Mouse (Mus musculus): ENCODE results near the gene Magi1. TPM values are rescaled to one million over a fixed set of nuclear protein-coding genes. Genes with fewer than 3 reads are reported as not detected.

Magi1 gene
- total and polyA plus RNA-seq, 2 experiments from 2014 or later, result 23.0 to 36.9 TPM

- no peaks in the 10 kb centered on the region for H3K4me1 ChIP-seq (ENCODE audit: insufficient read depth, low read length)
- no peak overlapping the region for H3K4me2 ChIP-seq (ENCODE audit: low read depth, low read length)
- DNase-seq (ENCODE audit: low spot score) (no peak), ATAC-seq (no peak)
- no peak overlapping the region for H3K27ac ChIP-seq
- no peak for TF ChIP-seq CTCF (IDR thresholded peaks at IDR 0.05; ENCODE audit: low read depth)
- no peak overlapping the region for H3K9ac ChIP-seq (replicated peaks; ENCODE audit: low read length)
- WGBS, result 64% methylated on average over 8 of the region's 8 CpGs
- no peak overlapping the region for H3K4me3 ChIP-seq (ENCODE audit: low read length)
- H3K27me3 ChIP-seq (ENCODE audit: insufficient read depth, low read length), result no peaks in the 10 kb centered on the region
- no peaks in the 10 kb centered on the region for H3K9me3 ChIP-seq (ENCODE audit: low read length)
- H3K36me3 ChIP-seq (ENCODE audit: insufficient read depth, low read length), result no peaks in the 10 kb centered on the region
Observed at GRCm38 (mm10) chr6:94061424-94061980, 222.2 kb downstream of the Magi1 start.

- no peak for DNase-seq (ENCODE audit: low spot score)
- TF ChIP-seq CTCF (IDR thresholded peaks at IDR 0.05; ENCODE audit: low read depth), result no peak
- no peak overlapping the region for H3K9ac ChIP-seq (replicated peaks; ENCODE audit: low read length)
- no peaks in the 10 kb centered on the region for H3K4me1 ChIP-seq (ENCODE audit: insufficient read depth, low read length)
- no peaks in the 10 kb centered on the region for H3K9me3 ChIP-seq (ENCODE audit: low read length)
- no peak overlapping the region for H3K4me2 ChIP-seq (ENCODE audit: low read depth, low read length)
- H3K27me3 ChIP-seq (ENCODE audit: insufficient read depth, low read length), result no peaks in the 10 kb centered on the region
- H3K4me3 ChIP-seq (ENCODE audit: low read length), result no peak overlapping the region
- no peak overlapping the region for H3K27ac ChIP-seq
- ATAC-seq, result no peak
- WGBS, result 95% methylated on average over 7 of the region's 7 CpGs
- no peaks in the 10 kb centered on the region for H3K36me3 ChIP-seq (ENCODE audit: insufficient read depth, low read length)
Observed at GRCm38 (mm10) chr6:94060621-94061213, 223.0 kb downstream of the Magi1 start.

GRCm38 (mm10) chr6:94059090-94059489, 224.6 kb downstream of the Magi1 start:
- H3K4me1 ChIP-seq (ENCODE audit: insufficient read depth, low read length), result no peaks in the 10 kb centered on the region
- H3K27ac ChIP-seq, result no peak overlapping the region
- no peak overlapping the region for H3K9ac ChIP-seq (replicated peaks; ENCODE audit: low read length)
- no peak for TF ChIP-seq CTCF (IDR thresholded peaks at IDR 0.05; ENCODE audit: low read depth)
- H3K4me3 ChIP-seq (ENCODE audit: low read length), result no peak overlapping the region
- ATAC-seq, result no peak
- WGBS, result 81% methylated on average over 2 of the region's 2 CpGs
- no peaks in the 10 kb centered on the region for H3K36me3 ChIP-seq (ENCODE audit: insufficient read depth, low read length)
- H3K9me3 ChIP-seq (ENCODE audit: low read length), result no peaks in the 10 kb centered on the region
- no peak for DNase-seq (ENCODE audit: low spot score)
- H3K4me2 ChIP-seq (ENCODE audit: low read depth, low read length), result no peak overlapping the region
- H3K27me3 ChIP-seq (ENCODE audit: insufficient read depth, low read length), result no peaks in the 10 kb centered on the region

- Histone ChIP-seq H3K36me3 (ENCODE audit: insufficient read depth, low read length) (no peaks in the 10 kb centered on the region), H3K4me3 (ENCODE audit: low read length) (no peak overlapping the region), H3K27ac (no peak overlapping the region), H3K4me1 (ENCODE audit: insufficient read depth, low read length) (no peaks in the 10 kb centered on the region), H3K27me3 (ENCODE audit: insufficient read depth, low read length) (no peaks in the 10 kb centered on the region), H3K9me3 (ENCODE audit: low read length) (no peaks in the 10 kb centered on the region), H3K9ac (replicated peaks; ENCODE audit: low read length) (no peak overlapping the region), H3K4me2 (ENCODE audit: low read depth, low read length) (no peak overlapping the region)
- 23% methylated on average over 1 of the region's 1 CpGs for WGBS
- DNase-seq (ENCODE audit: low spot score) (peak; percentile 76), ATAC-seq (no peak)
- TF ChIP-seq CTCF (IDR thresholded peaks at IDR 0.05; ENCODE audit: low read depth), result peak; percentile 73
Observed at GRCm38 (mm10) chr6:94053920-94054319, 229.8 kb downstream of the Magi1 start.

- H3K27ac ChIP-seq, result no peak overlapping the region
- H3K4me3 ChIP-seq (ENCODE audit: low read length), result no peak overlapping the region
- DNase-seq (ENCODE audit: low spot score) (no peak), ATAC-seq (no peak)
- no peaks in the 10 kb centered on the region for H3K27me3 ChIP-seq (ENCODE audit: insufficient read depth, low read length)
- H3K9me3 ChIP-seq (ENCODE audit: low read length), result no peaks in the 10 kb centered on the region
- no peak overlapping the region for H3K4me2 ChIP-seq (ENCODE audit: low read depth, low read length)
- 94% methylated on average over 4 of the region's 4 CpGs for WGBS
- H3K9ac ChIP-seq (replicated peaks; ENCODE audit: low read length), result no peak overlapping the region
- no peaks in the 10 kb centered on the region for H3K4me1 ChIP-seq (ENCODE audit: insufficient read depth, low read length)
- no peaks in the 10 kb centered on the region for H3K36me3 ChIP-seq (ENCODE audit: insufficient read depth, low read length)
- no peak for TF ChIP-seq CTCF (IDR thresholded peaks at IDR 0.05; ENCODE audit: low read depth)
Observed at GRCm38 (mm10) chr6:94045180-94045579, 238.5 kb downstream of the Magi1 start.

GRCm38 (mm10) chr6:94043461-94043860, 240.3 kb downstream of the Magi1 start:
- no peak for TF ChIP-seq CTCF (IDR thresholded peaks at IDR 0.05; ENCODE audit: low read depth)
- no peak overlapping the region for H3K27ac ChIP-seq
- DNase-seq (ENCODE audit: low spot score), result no peak
- H3K4me1 ChIP-seq (ENCODE audit: insufficient read depth, low read length), result no peaks in the 10 kb centered on the region
- no peak overlapping the region for H3K9ac ChIP-seq (replicated peaks; ENCODE audit: low read length)
- H3K27me3 ChIP-seq (ENCODE audit: insufficient read depth, low read length), result no peaks in the 10 kb centered on the region
- H3K36me3 ChIP-seq (ENCODE audit: insufficient read depth, low read length), result no peaks in the 10 kb centered on the region
- H3K9me3 ChIP-seq (ENCODE audit: low read length), result no peaks in the 10 kb centered on the region
- WGBS, result 58% methylated on average over 7 of the region's 7 CpGs
- no peak overlapping the region for H3K4me2 ChIP-seq (ENCODE audit: low read depth, low read length)
- no peak for ATAC-seq
- no peak overlapping the region for H3K4me3 ChIP-seq (ENCODE audit: low read length)

- Histone ChIP-seq H3K4me2 (ENCODE audit: low read depth, low read length) (no peak overlapping the region), H3K36me3 (ENCODE audit: insufficient read depth, low read length) (no peaks in the 10 kb centered on the region), H3K27ac (no peak overlapping the region), H3K27me3 (ENCODE audit: insufficient read depth, low read length) (no peaks in the 10 kb centered on the region), H3K4me1 (ENCODE audit: insufficient read depth, low read length) (no peaks in the 10 kb centered on the region), H3K9me3 (ENCODE audit: low read length) (no peaks in the 10 kb centered on the region), H3K9ac (replicated peaks; ENCODE audit: low read length) (no peak overlapping the region), H3K4me3 (ENCODE audit: low read length) (no peak overlapping the region)
- WGBS, result 62% methylated on average over 2 of the region's 2 CpGs
- peak; percentile 75 for TF ChIP-seq CTCF (IDR thresholded peaks at IDR 0.05; ENCODE audit: low read depth)
- DNase-seq (ENCODE audit: low spot score) (peak; percentile 78), ATAC-seq (no peak)
Observed at GRCm38 (mm10) chr6:94040093-94040492, 243.6 kb downstream of the Magi1 start.

All from hindbrain, postnatal 0 days (tissue).